Mouse (Mus musculus): ENCODE data around the gene Mfsd4b4.
A peak's percentile ranks its signal among the peaks of the same experiment; 100 is the strongest.
"Not testable (repeated sequence)": the region's sequence is repeated elsewhere in the genome, so short reads cannot be mapped to it uniquely, and the experiment has no call there.

Mfsd4b4 gene

GRCm38 (mm10) chr10:39898874-39899371 is at the start of gene Mfsd4b4:
TSS of gene Mfsd4b4 (minus strand) at chr10:39899238.
- DNase-seq (ENCODE audit: extremely low read depth, low read depth) = peak; percentile 80

- DNase-seq (ENCODE audit: extremely low read depth, low read depth) = not testable (repeated sequence)
Observed at GRCm38 (mm10) chr10:39947195-39947594, 48.2 kb upstream of the Mfsd4b4 start.

- no peak for DNase-seq (ENCODE audit: extremely low read depth, low read depth)
Observed at GRCm38 (mm10) chr10:39936553-39936952, 37.5 kb upstream of the Mfsd4b4 start.

GRCm38 (mm10) chr10:39926616-39927139 is 27.6 kb upstream of the Mfsd4b4 start, which contains the start of gene Mfsd4b2:
TSS of gene Mfsd4b2 (minus strand) at chr10:39926923.
- DNase-seq (ENCODE audit: extremely low read depth, low read depth) = no peak

GRCm38 (mm10) chr10:39924556-39924955 is 25.5 kb upstream of the Mfsd4b4 start:
- DNase-seq (ENCODE audit: extremely low read depth, low read depth) = not testable (repeated sequence)

GRCm38 (mm10) chr10:39912616-39913015 is 13.6 kb upstream of the Mfsd4b4 start:
- no peak for DNase-seq (ENCODE audit: extremely low read depth, low read depth)

- DNase-seq (ENCODE audit: extremely low read depth, low read depth) = no peak
Observed at GRCm38 (mm10) chr10:39908768-39909441, 9.9 kb upstream of the Mfsd4b4 start.

GRCm38 (mm10) chr10:39906799-39907658 is 8.0 kb upstream of the Mfsd4b4 start:
- DNase-seq (ENCODE audit: extremely low read depth, low read depth) = no peak

- DNase-seq (ENCODE audit: extremely low read depth, low read depth) = no peak
Observed at GRCm38 (mm10) chr10:39904191-39904590, 5.2 kb upstream of the Mfsd4b4 start.

GRCm38 (mm10) chr10:39896503-39896902 is 2.5 kb downstream of the Mfsd4b4 start:
- no peak for DNase-seq (ENCODE audit: extremely low read depth, low read depth)

- DNase-seq (ENCODE audit: extremely low read depth, low read depth) = peak; percentile 43
Observed at GRCm38 (mm10) chr10:39893702-39894697, 5.0 kb downstream of the Mfsd4b4 start.

GRCm38 (mm10) chr10:39888621-39889020 is 10.4 kb downstream of the Mfsd4b4 start:
- DNase-seq (ENCODE audit: extremely low read depth, low read depth) = no peak

- no peak for DNase-seq (ENCODE audit: extremely low read depth, low read depth)
Observed at GRCm38 (mm10) chr10:39865509-39865908, 33.5 kb downstream of the Mfsd4b4 start.

- no peak for DNase-seq (ENCODE audit: extremely low read depth, low read depth)
Observed at GRCm38 (mm10) chr10:39842621-39843020, 56.4 kb downstream of the Mfsd4b4 start.

Data from MEL-GATA-1-ER (cell line).